Mouse (Mus musculus) spleen, postnatal 4 days (tissue): ENCODE measurements around the gene Map4k1.
"Not testable (repeated sequence)": the region's sequence is repeated elsewhere in the genome, so short reads cannot be mapped to it uniquely, and the experiment has no call there.

Experiments
- DNase-seq, 2 experiments: peaks; one replicate each; pipeline ENCODE4 v3.0.0; 2022; ENCODE audit warnings: low spot score in 2 of 2

The Map4k1 gene

DNA sequence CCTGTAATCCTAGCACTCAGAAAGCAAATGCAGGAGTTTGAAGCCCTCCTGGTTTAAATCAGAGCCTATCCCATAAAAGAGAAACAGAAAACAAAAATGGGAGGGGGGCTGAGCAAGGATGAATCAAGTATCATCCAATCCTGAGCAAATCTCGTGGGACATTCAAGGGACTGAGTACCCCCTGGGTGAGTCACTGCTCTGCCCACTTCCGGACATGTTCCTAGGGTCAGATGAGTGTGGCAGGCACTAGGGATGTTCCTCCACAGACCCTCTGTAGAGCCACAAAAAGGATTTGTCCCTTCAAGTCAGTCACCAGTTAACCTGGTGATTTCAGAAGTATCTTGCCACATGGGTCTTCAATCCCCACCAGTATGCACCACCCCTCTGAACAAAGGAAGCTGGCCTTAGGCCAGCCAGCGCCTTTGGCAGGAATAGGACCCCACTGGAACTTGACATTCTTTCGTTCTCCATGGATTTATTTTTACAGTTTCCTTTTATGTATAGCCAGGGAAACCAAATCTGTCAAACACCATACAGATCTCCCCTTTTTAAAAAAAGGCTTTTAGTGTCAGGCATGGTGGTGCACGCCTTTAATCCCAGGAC, 26.5 kb upstream of the Map4k1 start:
- no peak for DNase-seq

DNA sequence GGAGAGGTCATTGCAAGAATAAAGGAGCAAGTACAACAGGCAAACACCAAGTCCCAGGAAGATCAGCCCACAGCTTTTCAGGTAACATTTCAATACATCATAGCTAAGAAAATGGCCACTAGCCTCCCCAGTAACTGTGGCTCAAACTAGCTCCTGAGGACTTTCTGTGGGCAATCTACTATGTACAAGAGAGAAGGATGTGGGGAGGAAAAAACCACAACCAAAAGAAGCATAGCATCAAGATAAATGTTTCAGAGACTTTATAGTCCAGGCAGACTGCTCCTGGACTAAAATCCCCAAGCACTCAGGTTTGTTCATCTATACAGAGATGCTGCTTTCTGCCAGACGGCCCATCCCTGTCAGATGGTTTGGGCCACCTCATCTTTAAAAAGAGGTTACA, 25.6 kb upstream of the Map4k1 start:
- no peak for DNase-seq

DNA sequence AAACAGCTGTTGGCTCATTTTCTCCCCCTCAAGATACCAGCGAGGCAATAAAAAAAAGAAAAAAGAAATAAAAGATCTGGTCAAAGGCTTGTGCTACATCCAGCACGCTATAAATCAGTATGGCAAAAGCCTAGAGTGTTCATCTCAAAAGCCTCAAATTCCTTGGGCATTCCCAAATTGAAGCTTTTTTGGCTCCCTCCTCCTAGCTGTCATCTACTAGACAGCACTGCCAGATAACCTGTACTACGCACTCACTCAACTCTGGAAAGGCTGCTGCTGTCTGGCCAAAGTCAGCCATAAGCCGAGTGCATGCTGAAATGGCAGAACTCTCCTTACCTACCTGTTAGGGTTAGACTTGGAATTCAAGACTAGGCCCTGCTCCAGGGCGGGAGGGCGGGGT, 24.6 kb upstream of the Map4k1 start:
- DNase-seq: no peak

DNA sequence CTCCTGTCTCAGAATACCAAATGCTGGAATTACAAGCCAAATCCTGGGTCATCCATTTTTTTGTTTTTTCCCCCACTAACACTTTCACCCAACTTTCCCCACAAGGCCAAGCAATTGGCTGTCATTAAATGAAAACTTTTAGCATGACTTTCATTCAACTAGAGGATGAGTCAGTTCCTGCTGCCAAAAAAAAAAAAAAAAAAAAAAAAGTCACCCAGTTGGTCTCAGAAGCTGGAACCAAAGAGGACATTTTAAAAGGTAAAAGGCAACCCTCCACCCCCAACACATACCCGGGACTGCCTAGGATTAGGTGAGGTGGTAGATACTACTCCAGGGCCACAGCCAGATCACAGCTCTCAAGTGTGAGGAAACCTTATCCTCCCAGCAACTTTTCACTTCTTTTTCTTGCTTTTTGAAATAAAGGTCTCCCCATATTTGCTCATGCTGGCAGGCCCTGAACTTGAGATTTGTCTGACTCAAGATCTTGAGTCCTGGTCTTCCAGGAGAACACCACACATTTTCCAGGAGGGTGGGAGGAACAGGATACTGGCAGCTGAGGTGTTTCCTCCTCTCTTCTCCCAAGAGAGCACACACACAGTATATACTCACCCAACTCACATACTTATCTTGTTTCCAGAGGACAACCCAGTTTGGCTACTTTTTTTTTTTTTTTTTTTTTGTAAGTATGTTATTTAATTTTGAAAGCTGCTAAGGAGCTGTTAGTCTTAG, 23.7 kb upstream of the Map4k1 start:
- DNase-seq: no peak

DNA sequence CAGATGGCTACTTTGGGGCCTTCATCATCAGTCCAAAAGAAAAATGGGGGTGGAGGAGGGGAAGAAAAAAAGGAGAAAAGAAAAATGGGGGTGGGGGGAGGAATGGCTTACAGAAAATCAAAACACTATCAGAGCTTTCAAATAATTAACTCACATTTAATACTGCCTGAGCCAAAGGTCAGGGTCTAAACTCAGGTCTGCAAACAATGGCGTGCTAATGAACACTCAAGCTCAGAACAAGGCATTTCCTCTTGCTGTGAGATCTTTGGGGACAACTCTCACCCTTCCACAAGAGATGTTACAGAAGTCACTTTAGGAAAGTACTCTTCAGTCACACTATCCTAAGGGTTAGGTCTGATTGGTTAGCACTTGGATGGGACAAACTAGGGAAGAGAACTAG, 23.1 kb upstream of the Map4k1 start:
- no peak for DNase-seq

DNA sequence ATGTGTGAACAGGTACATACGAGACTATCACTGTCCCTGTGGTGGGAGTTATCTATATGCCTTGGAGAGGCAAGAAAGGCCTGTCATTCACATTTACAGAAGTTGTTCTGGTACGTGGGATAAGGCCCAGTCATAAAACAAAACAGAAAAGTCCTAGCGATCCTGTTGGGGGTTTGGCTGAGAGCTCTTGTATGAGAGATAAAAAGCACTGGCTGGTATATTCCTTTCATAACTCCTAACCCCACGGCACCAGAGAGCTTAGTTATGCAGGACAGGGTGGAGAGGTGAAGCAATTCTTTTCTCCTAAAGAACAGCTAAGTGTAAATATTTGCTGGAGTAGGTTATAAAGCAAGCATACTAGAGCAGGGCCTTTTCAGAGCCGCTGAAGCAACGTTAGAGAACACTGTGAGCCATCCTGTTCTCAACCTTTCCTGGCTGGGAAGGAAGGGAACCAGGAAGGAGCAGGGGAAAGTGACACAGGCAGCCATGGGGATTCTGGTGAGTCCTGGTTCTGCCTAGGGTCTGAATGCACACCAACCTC, 22.3 kb upstream of the Map4k1 start:
- DNase-seq: no peak

DNA sequence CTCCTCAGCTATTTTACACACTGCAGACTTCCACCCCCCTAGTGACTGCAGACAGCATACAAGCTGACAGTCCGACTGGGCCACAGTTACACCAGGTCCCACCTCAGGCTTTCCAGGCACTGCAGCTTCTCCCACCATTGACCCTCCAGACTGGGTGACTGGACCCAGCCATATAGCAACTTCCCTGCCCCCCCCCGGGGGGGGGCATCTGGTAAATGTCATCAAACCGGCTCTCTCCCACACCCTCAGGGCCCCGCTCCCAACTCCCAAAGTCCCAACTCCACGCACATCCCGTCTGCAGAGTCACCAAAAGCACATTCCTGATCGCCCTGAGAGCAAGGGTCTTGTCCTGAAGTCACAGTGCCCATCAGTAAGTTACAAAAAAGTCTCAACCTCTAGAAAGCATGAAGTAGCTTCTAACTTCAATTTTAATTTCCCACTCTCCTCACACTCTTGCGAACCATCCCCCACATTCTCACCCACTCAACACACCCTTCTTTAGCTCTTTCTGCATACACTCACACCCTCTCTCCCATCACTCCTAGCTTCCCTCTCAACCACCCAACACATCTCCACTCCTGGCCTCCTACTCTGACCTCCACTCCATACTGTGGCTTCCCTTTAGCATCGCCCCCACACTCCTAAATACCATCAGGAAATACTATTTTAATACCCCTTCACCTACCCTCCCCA, 21.4 kb upstream of the Map4k1 start:
- no peak for DNase-seq

DNA sequence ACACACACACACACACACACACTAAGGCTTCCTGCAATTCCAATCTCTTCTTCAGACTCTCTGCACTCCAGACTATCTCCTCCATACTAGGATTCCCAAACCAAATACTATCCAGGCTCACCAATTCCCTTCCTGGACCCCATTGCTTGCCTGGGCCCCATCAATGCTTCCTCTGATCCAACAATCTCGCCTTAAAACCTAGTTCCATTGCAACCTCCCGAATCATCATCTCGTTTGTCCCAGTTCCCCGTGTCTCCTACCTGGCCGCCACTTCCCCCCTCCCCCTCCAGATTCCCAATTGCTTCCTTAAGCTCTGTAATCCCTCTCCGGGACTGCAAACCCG, 20.3 kb upstream of the Map4k1 start:
- DNase-seq: no peak

DNA sequence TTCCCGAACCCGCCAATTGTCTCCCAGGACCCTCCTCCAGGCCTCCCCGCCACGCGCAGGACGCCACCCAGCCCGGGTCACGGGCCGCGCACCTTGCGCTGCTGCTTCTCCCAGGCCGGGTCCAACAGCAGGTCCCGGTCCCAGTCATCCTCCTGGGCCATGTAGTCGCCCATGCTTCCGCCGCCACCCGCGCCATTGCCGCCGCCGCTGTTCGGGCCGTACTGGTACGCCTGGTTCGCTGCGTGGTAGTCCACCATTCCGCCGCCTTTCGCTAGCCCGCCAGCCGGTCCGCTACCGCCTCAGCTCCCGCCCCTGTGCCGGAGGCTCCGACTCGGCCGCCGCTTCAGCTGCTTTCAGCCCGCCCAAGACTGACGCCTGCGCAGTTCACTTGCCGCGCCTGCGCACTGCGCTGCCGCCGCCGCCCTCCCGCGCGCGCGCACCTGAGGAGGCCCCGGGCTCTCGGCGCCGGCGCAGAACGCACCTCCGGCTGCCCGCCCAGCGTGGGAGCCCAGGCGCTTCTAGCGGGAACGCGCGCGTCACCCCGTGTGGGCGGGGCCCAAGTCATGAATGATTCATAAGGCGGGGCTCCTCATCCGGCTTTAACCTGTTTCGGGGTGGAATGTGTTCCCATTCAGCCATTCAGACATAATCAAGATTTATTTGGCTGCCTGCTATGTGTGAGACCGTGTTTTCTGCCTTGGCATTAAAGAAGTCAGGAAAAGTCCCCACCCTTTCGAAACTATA, 19.8 kb upstream of the Map4k1 start, which contains the start of gene Actn4:
TSS of gene Actn4 (minus strand) at position 414 of the 744 bp plus-strand sequence.
- DNase-seq: peak; percentile 99

DNA sequence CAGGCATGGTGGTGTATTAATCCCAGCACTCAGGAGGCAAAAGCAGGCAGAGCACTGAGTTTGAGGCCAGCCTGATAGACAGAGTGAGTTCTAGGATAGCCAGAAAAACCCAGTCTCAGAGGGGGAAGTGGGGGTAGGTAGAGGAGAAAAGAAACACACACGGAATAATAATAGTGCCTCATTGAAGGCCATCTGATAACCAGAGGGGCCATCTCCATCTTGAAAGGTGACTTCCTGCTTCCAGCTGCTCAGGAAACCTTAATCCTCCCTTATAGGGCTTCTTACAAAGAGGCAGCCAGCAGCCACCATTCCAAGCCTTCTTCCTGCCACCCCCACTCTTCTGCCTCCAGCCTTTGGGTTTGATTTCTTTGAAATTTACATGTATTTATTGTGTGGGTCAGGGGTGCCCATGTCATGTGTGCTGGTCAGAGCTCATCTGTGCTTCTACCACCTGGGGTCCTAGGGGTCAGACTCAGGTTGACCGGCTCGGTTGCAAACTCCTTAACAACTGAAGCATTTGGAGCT, 18.4 kb upstream of the Map4k1 start:
- no peak for DNase-seq

DNA sequence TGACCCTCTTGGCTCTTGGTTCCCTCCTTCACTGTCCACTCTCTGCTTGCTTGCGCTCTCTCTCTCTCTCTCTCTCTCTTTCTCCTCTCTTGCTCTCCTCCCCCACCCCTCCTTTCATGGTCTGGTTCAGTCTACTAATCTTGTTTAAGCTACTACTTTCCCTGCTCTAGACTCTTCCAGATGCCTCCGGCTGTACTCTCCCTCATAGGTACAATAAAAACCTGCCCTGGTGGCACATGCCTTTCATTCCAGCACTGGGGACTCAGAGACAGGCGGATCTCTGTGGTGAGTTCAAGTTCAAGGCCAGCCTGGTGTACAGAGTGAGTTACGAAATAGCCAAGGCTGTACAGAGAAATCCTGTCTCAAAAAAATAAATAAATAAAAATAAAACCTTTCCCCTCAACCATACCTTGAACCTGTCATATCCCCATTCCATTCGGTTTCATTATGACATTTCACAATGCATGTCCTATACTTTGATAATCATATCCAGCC, 16.5 kb upstream of the Map4k1 start:
- DNase-seq: no peak

DNA sequence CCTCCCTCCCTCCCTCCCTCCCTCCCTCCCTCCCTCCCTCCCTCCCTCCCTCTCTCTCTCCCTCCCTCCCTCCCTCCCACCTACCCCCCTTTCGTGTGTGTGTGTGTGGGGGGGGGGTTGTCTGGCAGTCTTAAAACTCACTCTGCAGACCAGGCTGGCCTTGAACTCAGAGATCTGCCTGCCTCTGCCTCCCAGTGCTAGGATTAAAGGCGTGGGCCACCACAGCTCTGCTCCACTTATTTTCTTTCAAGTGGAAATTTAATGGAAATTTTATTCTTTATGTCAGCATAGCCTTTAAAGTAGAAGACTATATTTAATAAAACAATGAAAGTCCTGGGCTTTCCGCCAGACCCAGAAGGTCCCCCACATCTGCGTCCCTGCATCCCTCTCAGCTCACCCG, 15.7 kb upstream of the Map4k1 start:
- no peak for DNase-seq

DNA sequence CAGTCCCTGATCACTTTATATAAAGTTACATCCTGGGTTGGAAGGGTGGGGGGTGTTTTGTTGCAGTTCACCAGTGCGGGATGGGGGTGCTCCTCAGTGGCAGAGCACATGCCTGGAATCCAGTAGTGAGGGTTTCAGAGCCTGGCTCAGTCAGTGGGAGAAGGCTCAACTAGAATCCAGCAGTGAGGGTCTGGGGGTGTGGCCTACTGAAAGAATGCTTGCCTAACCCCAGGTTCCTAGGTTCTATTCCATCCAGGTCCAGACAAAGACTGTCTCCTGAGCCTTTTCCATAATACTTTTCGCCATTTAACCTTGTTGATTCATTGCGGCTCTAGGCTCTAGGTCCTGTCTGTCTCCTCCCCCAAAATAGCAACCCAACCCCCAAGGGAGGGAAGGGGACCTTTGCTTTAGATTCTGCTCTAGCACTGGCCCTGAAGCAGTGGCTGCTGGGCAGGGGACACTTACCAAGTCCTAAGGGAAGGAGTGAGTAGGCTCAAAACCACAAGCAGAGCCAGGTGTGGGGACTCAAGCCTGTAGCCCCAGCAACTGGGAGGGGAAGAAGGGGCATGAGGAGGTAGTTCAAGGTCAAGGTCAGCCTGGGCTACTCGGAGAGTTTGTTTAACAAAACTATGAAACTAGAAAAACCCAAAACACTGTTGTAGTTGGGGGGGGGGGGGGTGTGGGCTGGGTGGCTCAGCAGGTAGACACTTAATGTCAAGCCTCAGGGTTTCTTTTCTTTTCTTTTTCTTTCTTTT, 14.9 kb upstream of the Map4k1 start:
- DNase-seq: no peak

DNA sequence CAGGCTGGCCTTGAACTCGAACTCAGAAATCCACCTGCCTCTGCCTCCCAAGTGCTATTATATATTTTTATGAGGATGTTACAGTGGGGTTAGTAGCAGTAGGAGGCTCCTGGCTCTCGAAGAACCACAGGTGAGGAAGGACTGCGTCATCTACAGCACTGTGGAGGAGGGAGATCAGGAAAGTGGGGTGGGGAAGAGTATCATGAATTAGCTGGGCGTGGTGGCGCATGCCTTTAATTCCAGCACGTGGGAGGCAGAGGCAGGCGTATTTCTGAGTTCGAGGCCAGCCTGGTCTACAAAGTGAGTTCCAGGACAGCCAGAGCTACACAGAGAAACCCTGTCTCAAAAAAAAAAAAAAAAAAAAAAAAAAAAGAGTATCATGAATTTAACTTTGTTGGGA, 13.7 kb upstream of the Map4k1 start:
- DNase-seq: not testable (repeated sequence)

DNA sequence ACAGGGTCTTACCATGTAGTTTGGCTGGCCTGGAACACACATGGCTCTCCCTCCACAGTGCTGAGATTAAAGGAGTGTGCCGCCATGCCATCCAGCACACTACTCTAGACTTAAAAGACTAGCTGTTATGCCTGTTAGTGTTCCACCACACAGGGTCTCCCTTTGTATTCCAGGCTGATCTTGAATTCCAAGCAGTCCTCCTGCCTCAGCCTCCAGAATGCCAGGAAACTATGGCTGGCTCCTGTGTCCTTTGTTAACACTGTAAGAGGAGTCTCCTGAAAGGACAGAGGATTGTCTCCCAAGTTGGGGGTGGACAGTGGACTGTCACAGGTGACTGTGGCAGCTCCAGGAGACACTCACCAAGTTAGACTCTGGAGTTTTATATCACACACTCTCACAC, 12.6 kb upstream of the Map4k1 start:
- DNase-seq: no peak

DNA sequence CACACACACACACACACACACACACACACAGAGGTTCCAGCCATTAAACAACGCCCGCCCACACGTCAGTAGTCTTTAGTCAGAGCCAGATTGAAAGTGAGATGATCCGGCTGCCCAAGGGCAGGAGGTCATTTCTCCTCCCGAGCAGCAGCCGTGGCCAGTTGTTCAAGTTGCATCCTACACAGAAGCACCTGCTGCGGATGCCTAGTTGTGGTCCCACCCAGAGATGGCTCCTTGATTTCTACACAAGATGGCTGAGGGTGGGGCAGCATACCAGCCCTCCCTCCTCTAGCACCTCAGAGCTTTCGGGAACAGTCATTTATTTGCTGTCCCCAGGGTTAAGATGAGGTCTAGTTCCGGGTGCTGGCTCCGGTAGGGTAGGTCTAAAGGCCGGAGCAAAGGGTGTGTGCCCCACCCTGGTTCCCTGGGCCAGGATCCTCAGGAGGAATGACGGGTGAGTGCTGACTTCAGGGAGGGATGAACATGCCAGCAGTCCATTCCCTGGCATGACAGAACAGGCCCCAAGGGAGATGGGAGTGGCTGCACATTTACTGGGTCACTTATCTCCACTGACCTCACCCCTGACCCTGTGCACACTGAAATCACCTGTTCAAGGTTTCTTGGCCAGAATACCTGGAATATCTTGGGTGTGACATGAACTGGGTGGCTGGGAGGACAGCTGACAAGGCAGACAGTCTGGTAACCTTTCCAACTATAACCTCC, 12.0 kb upstream of the Map4k1 start:
- DNase-seq: no peak

DNA sequence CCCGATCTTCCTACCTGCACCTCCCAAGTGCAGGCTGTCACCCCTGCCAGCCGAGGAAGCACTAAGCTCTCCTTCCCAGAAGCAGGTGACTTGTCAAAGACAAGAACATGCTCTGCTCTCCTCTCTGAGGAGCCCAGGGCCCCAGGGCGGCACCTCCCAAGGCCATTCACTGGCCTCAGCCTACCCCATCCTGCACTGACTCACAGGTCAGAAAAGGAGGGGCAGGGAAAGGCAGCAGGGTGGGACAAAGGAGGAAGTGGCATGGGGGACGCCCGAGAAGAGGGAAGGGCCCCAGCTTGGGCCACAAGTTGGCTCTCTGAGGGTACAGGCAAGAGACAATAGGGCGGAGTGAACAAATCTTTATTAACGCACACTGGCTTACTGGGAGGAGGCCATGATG, 10.8 kb upstream of the Map4k1 start:
- no peak for DNase-seq

DNA sequence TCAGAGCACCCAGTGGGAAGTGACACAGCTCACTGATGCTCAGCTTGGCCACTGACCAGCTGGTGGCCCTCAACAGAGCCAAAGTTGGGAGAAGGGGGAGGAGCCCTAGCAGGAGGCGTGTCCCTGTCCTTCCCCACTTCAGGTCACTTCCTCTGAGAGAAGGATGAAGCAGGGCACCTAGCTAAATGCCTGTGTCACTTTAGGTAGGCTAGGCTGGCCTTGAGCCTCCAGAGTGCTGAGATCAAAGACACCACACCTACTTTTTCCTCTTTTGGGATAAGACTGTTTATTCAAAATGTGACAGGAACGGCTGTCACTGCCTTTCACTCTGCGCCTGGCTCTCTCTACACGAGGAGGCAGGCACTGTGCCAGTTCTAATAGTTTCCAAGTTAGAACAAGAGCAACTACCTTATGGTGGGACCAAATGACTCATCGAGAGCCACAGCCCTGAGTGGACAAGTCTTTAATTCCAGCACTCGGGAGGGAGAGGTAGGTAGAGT, 10.0 kb upstream of the Map4k1 start:
- DNase-seq: no peak

DNA sequence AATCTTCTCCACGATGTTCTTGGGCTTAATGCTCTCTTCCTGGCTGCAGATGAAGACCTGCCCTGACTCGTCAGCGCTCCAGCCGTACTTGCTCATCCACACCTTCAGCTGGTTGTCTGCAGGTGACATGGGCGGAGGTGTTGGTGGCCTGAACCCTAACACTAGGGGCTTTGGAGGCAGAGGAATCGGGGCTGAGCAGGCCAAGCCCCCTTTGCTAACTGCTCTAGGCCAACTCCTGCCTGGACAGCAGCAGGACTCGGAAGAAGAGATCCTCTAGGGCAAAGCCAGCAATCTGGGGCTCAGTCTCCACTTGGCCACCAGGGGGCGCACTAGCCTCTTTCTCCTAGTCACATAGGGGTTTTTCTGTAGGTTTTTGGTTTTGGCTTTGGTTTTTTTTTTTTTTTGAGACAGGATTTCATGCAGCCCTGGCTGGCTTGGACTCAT, 9.3 kb upstream of the Map4k1 start:
- DNase-seq: peak; percentile 84 to 97

DNA sequence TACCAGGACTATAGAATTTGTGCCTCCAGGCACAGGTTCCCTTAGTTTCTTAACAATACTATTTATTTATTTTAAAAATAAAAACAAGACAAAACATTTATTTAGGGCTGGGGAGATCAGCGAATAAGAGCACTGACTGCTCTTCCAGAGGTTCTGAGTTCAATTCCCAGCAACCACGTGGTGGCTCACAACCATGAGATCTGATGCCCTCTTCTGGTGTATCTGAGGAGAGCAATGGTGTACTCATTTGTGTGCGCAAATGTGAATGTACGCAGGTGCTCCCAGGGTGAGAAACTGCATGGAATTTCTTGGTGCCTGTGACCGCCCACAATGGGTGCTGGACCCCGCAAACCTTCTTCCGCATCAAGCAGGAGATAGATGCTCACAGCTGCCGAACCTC, 8.8 kb upstream of the Map4k1 start:
- DNase-seq: no peak
